Mouse (Mus musculus) lung, adult 2 months (tissue): ENCODE data around the gene Zdhhc21. TPM values are rescaled to one million over a fixed set of nuclear protein-coding genes. Genes with fewer than 3 reads are reported as not detected.

ENCODE experiments used
- DNase-seq: peaks from one replicate; pipeline ENCODE4 v3.0.0; 2022
- H3K4me1 ChIP-seq: fragments of 200-500 bp; 2 replicates; pipeline ENCODE4 v1.6.1; 2011; ENCODE audit warnings: low read length; ENCODE audit not compliant: control insufficient read depth, insufficient read depth
- H3K4me3 ChIP-seq: fragments of 200-500 bp; replicated peaks from 2 replicates; pipeline ENCODE3; 2011; ENCODE audit warnings: low read depth, mild to moderate bottlenecking, control low read depth, low read length; ENCODE audit errors: extremely low read depth
- CTCF ChIP-seq: fragments of 200-500 bp; IDR thresholded peaks from 2 replicates; pipeline ENCODE4 v1.5.1; 2011; ENCODE audit warnings: mild to moderate bottlenecking, low read length, control low read depth; ENCODE audit not compliant: insufficient read depth
- POLR2A ChIP-seq: fragments of 200-500 bp; IDR thresholded peaks from 2 replicates; pipeline ENCODE4 v1.6.1; 2011; ENCODE audit warnings: low read depth, mild to moderate bottlenecking, control low read depth, low read length, borderline replicate concordance; ENCODE audit errors: extremely low read depth
- WGBS: fragments of 180-500 bp; shearing (Covaris S2); methylation state at CpG from one replicate; pipeline ENCODE4 v1.1.7; 2018; 5-methylcytosine and 5-hydroxymethylcytosine counted together
- polyA plus RNA-seq: library from polyadenylated mRNA; depleted of rRNA; stranded (reverse); fragments of >200 nt; gene quantifications from 2 replicates; pipeline ENCODE4 v1.2.3, GENCODE M21; 2012; rRNA removed

Zdhhc21 gene
- polyA plus RNA-seq, 1 experiment = 4.3 TPM

DNA sequence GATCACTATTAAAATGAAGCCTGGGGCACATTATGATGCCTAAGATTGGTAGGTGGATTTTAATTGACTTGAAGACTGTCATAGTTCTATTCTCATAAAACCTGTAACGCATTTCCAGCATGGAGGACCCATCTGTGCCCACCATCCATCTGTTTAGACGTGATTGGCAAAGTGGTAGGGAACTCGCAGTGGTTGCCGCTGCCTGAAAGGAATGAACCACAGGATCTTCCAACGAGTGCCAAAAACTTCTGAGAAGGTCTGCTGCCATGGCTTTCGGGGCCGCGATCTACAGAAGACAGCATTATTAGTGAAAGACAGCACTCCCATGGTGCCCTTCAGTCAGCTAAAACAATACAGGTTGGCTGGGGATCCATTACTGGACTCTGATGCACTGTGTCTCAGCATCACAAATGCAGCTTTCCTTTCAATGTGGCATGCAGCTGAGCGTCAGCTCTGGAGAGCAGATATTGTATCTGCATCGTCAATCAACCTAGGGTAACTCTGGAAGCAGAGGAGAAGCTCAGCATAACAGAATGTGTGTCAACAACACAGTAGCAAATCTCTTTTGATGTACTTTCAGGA lies 53.5 kb downstream of the Zdhhc21 start:
- WGBS = 92% methylated on average over 10 of the region's 10 CpGs
- Histone ChIP-seq H3K4me1 (no peaks in the 10 kb centered on the region), H3K4me3 (no peak overlapping the region)
- TF ChIP-seq CTCF (no peak), POLR2A (no peak)
- DNase-seq = no peak

DNA sequence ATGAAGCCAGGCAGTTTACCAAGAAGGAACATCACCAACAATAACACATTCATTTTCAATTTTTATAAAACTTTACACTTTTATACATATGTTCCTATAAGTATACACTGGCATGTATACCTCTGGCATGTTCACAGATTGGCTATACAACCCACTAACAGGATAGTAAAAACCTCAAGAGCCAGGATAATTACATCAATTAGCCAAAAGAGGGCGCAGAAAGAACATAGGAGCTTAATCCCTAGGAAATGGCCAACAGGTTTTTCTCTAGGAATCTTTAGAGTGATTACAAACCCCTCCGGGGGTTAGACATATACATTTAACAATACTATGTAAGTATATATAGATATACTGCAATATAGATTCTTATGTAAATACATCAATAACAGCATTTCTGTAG lies 55.7 kb downstream of the Zdhhc21 start:
- Histone ChIP-seq H3K4me1 (no peaks in the 10 kb centered on the region), H3K4me3 (no peak overlapping the region)
- DNase-seq = no peak
- 38% methylated on average over 2 of the region's 2 CpGs for WGBS
- TF ChIP-seq CTCF = no peak
- no peak for TF ChIP-seq POLR2A

DNA sequence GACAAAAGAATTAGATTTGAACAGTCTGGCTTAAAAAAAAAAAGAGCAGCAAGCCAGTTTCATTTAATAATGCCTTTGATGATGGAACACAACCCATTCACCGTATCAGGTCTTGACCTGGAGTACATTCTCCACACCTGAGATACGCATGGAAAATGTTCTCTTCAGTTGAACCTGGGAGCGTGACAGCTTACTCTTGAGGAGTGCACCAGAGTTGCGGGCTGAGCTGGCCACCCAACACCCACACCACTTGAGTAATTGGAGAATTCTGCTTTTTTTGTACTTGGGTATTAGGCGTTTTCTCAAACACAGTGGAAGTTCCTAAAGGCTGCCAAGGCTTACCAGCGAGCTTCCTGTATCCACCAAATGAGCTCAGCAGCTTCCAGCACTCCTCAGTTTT lies 66.2 kb downstream of the Zdhhc21 start:
- no peak for DNase-seq
- WGBS = 66% methylated on average over 6 of the region's 6 CpGs
- TF ChIP-seq CTCF (no peak), POLR2A (no peak)
- H3K4me1 ChIP-seq = no peaks in the 10 kb centered on the region
- H3K4me3 ChIP-seq = no peak overlapping the region

DNA sequence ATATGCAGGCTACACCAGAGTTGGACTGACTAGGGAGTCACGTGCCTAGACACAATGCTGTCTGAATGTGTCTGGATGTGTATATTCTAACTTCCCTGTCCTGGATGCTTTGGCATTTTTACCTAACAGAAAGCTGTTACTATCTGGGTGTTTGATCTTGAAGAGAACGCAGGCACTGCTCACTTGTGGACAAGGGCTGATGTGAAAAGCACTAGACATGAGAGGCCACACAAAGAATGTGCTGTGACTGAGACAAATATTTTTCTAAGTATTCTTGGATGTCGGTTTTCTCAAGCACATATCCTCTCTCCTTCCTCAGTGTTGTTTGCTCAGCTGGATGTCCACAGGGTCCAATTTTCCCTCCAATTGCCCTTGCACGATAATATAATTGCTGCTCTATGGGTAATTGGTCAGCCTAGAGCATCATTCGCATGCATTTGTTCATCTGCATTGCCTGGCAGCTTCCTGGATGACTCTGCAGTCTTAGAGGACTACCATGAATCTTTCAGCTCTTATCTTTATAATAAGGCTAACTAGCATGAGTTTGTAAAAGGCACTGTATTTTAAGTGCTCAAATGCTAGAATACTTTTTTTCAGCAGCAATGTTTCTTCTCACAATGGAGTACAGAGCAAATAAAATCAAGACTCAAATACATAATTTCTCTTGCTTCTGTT lies 66.7 kb downstream of the Zdhhc21 start:
- Histone ChIP-seq H3K4me3 (no peak overlapping the region), H3K4me1 (no peaks in the 10 kb centered on the region)
- TF ChIP-seq POLR2A (no peak), CTCF (no peak)
- 55% methylated on average over 5 of the region's 5 CpGs for WGBS
- peak; percentile 12 for DNase-seq

DNA sequence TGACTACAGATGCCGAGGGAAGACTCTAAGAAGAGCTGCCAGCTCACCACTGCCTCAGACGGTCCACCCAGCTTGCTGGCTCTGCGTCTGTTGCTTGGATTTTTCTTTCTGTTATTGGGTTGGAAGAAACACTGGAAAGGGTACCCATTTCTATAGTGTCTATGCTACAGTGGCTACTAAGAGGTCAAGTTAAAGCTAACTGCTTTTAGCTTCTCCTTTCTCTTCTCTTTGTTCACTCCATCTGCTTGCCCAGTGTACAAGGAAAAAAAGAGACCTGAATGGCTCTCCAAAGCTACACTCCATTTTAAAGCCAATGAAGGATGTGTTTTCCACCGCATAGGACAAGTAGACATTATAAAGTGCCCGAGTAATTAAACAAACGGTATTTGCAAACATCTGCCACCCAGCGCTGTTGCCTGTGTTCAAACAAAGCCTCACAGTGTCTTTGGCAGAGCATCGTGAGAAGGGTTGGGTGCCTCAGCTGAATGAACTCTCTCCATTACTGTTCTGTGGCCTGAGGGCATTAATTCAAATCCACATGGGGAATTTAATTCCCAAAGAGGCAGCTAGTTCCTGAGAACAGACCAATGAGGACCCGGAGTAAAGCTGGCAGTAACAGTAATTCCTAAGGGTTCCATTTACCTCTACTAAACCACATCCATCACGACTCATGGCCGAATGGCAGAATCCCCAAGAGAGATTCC lies 94.1 kb downstream of the Zdhhc21 start:
- H3K4me1 ChIP-seq = no peaks in the 10 kb centered on the region
- no peak overlapping the region for H3K4me3 ChIP-seq
- DNase-seq = no peak
- 75% methylated on average over 11 of the region's 11 CpGs for WGBS
- TF ChIP-seq POLR2A (no peak), CTCF (no peak)

DNA sequence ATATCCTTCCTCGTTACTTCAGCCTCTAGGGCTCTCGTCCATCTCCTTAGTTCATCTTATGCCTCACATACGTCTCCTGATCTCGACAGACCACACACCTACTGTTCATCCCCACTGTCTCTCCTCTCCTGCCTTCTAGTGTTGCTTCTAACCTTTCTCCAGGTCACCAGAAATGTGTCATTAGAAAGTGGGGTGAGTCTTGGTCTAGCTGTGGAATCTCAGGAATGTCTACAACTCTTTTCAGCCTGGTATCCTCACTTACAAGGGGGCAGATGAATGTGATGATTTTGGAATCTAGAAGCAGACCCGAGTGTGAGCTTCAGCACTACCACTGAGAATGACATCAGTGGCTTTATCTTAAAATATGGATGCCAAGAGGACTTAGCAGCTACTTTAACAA lies 96.2 kb downstream of the Zdhhc21 start:
- H3K4me1 ChIP-seq = no peaks in the 10 kb centered on the region
- no peak for TF ChIP-seq POLR2A
- TF ChIP-seq CTCF = no peak
- 59% methylated on average over 5 of the region's 5 CpGs for WGBS
- no peak overlapping the region for H3K4me3 ChIP-seq
- no peak for DNase-seq

DNA sequence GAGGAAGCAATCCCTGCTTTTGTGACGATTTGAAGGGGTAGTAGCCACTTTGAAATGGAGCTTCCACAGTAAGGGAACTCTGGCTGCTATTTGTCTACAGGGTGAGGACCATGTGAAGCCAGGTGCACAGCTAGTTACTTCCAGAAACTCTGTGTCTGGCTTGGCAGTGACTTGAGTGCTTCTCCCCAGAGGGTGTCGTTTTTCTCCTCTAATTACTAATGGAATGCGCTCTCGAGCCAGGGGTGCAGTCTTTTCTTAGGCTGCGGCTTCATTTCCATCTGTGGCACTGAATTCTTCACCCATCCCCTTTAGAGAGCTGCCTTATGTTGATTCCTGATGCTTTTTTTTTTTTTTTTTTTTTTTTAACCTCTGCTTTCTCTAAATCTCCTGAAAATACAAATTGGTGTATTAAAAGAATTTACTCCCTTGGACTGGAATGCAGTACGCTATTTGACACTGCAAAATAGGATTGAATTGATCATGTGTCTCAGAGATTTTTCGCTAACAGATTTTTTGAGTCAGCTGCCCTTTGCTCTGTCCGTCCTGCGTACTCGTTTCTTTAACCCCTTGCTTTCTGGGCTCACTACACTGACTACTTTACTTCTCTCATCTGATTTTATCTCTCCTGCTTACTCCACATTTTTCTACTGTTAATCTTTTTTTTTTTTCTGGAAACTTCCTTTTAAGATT lies 97.2 kb downstream of the Zdhhc21 start:
- TF ChIP-seq CTCF (no peak), POLR2A (no peak)
- WGBS = 24% methylated on average over 10 of the region's 10 CpGs
- Histone ChIP-seq H3K4me1 (no peaks in the 10 kb centered on the region), H3K4me3 (no peak overlapping the region)
- DNase-seq = no peak

DNA sequence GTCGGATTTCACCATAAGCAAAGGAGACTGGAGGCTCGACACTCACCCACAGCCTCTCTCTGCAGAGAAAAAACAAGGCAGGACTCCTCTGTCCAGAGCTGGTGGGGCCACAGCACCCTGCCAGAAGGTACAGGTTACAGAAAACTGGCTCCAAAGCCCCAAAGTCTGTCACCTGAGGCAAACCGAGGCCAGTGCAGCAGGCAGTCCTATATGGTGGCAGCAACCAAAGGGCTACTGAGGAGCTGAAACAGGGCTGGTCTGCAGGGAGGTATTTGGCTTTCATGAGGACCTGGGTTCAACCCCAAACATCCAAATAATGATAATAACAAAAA lies 103.5 kb downstream of the Zdhhc21 start:
- Histone ChIP-seq H3K4me3 (no peak overlapping the region), H3K4me1 (no peaks in the 10 kb centered on the region)
- 40% methylated on average over 3 of the region's 3 CpGs for WGBS
- no peak for TF ChIP-seq CTCF
- TF ChIP-seq POLR2A = no peak
- DNase-seq = no peak

DNA sequence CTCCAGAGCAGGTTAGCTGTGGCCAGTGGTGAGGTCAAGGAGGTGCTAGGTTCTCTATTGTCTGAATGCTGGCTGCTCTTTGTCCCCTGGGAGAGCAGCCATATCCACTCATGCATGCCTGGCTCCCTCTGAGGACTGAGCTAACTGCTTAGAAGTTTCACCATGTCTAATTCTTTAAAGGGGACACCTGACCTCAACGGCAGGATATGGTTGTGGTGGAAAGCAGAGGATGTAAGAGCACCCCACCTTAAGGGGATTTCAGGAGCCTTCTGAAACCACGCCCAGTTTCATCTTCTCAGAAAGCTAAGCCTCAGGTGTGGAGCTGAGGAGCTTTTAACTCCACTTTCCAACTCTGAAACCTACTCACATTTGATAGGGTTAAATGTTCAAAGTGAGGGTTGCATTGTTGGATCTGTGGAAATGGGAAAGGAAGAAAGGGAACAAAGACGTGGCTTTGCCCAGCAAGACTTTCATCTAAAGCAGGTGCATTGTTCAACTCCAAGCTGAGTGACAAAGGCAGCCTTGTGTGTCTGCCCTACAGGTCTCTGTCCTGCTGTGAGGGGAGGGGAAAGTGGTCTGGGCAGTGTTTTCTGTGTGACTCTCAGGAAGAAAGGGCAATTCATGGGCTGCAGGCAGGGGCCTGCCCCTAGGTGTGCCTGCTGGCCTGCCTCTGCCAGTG lies 104.0 kb downstream of the Zdhhc21 start:
- WGBS = 62% methylated on average over 3 of the region's 3 CpGs
- H3K4me3 ChIP-seq = no peak overlapping the region
- no peak for DNase-seq
- no peaks in the 10 kb centered on the region for H3K4me1 ChIP-seq
- TF ChIP-seq POLR2A (no peak), CTCF (no peak)

Other genes with a start within 250 kb of the Zdhhc21 start
- gene Nfib, start 154.2 kb downstream of the Zdhhc21 start, polyA plus RNA-seq = 35.6 and 48.1 TPM in 2 replicates
- not detected in 2 replicates for gene Cer1, start 25.2 kb upstream of the Zdhhc21 start, polyA plus RNA-seq
- gene Frem1, start 192.4 kb upstream of the Zdhhc21 start, polyA plus RNA-seq = 4.1 TPM in 2 replicates